Mouse (Mus musculus) limb, embryonic 14.5 days (tissue): ENCODE data around the gene Smap2. TPM values are rescaled to one million over a fixed set of nuclear protein-coding genes. Genes with fewer than 3 reads are reported as not detected.

Experiments used
- ATAC-seq: fragments of 200-750 bp; cut with Nextera tagmentation; 2 replicates; pipeline ENCODE4 v1.8.0; 2017; ENCODE audit warnings: low read depth, moderate number of reproducible peaks, moderate TSS enrichment; ENCODE audit not compliant: low FRiP score
- DNase-seq: peaks from one replicate; pipeline ENCODE4 v3.0.0-alpha.2; 2015; ENCODE audit warnings: low spot score
- H3K27ac ChIP-seq: fragments of 300-500 bp; sonication (generic); replicated peaks from 2 replicates; pipeline ENCODE4 v1.5.1; 2014; ENCODE audit warnings: low read depth, mild to moderate bottlenecking, low read length, moderate library complexity, mixed read lengths
- H3K27me3 ChIP-seq: fragments of 300-500 bp; sonication (generic); 2 replicates; pipeline ENCODE4 v1.6.1; 2014; ENCODE audit warnings: low read length, mixed read lengths; ENCODE audit not compliant: control insufficient read depth, insufficient read depth
- H3K36me3 ChIP-seq: fragments of 300-500 bp; sonication (generic); 2 replicates; pipeline ENCODE4 v1.6.1; 2014; ENCODE audit warnings: mild to moderate bottlenecking, low read length, moderate library complexity, mixed read lengths; ENCODE audit not compliant: control insufficient read depth, insufficient read depth
- H3K4me1 ChIP-seq: fragments of 300-500 bp; sonication (generic); 2 replicates; pipeline ENCODE4 v1.6.1; 2014; ENCODE audit warnings: antibody characterized with exemption, low read length, mixed read lengths; ENCODE audit not compliant: control insufficient read depth, insufficient read depth
- H3K4me2 ChIP-seq: fragments of 300-500 bp; sonication (generic); replicated peaks from 2 replicates; pipeline ENCODE4 v1.6.1; 2014; ENCODE audit warnings: low read depth, mild to moderate bottlenecking, low read length, moderate library complexity; ENCODE audit not compliant: severe bottlenecking
- H3K4me3 ChIP-seq: fragments of 300-500 bp; sonication (generic); replicated peaks from 2 replicates; pipeline ENCODE4 v1.5.1; 2014; ENCODE audit warnings: low read length
- H3K9ac ChIP-seq: fragments of 300-500 bp; sonication (generic); 2 replicates; pipeline ENCODE4 v1.6.1; 2014; ENCODE audit warnings: mild to moderate bottlenecking, low read depth, low read length, moderate library complexity; ENCODE audit not compliant: severe bottlenecking
- H3K9me3 ChIP-seq: fragments of 300-500 bp; sonication (generic); 2 replicates; pipeline ENCODE4 v1.6.1; 2016; ENCODE audit warnings: low read length; ENCODE audit not compliant: control insufficient read depth
- POLR2A ChIP-seq: fragments of 200-500 bp; IDR thresholded peaks from 2 replicates; pipeline ENCODE4 v1.8.0; 2012; ENCODE audit warnings: inconsistent platforms, mild to moderate bottlenecking, moderate library complexity, borderline replicate concordance; ENCODE audit not compliant: insufficient read depth, insufficient read length; ENCODE audit errors: extremely low read depth
- WGBS: fragments of 180-500 bp; shearing (Covaris S2); extraction: QIAGEN DNeasy Blood & Tissue Kit; methylation state at CpG from one replicate; pipeline ENCODE4 v1.1.7; 2014; 5-methylcytosine and 5-hydroxymethylcytosine counted together
- polyA plus RNA-seq, 2 experiments: library from polyadenylated mRNA; depleted of rRNA in 1 of 2; stranded (reverse) in 1 of 2; unstranded in 1 of 2; fragments of >200 nt; fragmentation: Nextera tagmentation in 1 of 2; extraction: Ambion mirVana in 1 of 2; gene quantifications; 2 replicates each; pipeline versions ENCODE4 v1.2.1 to v1.2.3; 2012 to 2014

Smap2 gene
- polyA plus RNA-seq, 2 experiments = 17.3 to 19.8 TPM

GRCm38 (mm10) chr4:121040323-121040722 is 23.3 kb upstream of the Smap2 start:
- Histone ChIP-seq H3K27ac (peak overlapping the region; percentile 86), H3K4me3 (peak overlapping the region; percentile 52), H3K4me2 (peak overlapping the region; percentile 67), H3K9me3 (no peaks in the 10 kb centered on the region), H3K27me3 (peaks cover 22% of the 10 kb centered on the region; the same call in 1 of the 2 replicates), H3K36me3 (peaks cover 16% of the 10 kb centered on the region), H3K4me1 (peaks cover 11% of the 10 kb centered on the region; the same call in 1 of the 2 replicates), H3K9ac (peak overlapping the region; percentile 78)
- DNase-seq = no peak
- 53% methylated on average over 14 of the region's 14 CpGs for WGBS
- no peak for TF ChIP-seq POLR2A
- ATAC-seq = no peak

DNA sequence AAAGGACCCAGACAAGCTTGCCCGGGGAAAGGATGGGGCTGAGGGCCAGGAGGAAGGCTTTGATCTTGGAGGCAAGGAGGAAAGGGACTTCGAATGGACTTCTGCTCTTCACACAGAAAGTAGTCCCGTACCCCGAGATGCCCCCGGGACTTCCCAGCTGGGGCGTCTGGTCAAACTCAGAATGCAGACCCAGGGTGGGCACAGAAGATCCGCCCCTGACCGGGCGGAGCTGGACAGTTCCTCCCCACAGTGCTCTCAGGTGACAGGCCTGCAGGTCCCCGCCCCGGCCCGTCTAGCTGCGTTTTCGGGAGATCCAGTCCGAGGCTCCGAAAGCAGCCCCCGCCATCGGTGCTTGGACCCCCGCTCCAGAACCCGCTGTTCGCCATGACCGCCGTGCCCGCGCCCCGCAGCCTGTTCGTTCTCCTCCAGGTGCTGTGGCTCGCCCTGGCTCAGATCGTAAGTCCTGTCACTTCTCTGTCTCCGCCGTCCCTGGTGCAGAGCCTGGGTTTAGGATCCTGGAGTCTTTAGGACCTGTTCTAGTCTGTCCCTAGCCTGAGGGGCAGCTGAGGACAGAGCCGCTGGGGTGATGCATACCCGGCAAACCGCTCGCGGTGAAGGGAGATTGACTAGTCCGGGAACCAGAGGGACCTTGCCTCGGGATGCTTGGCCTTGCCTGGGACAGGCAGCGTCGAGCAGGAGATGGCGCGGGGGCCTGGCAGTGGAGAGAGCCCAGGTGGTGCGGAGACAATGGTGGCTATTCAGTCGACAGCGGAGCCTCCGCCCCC is 22.5 kb upstream of the Smap2 start, which contains the start of gene Col9a2:
Col9a2 (plus strand) TSS at position 55 of the 785 bp plus-strand sequence.
- peak; percentile 25; the same call in 1 of the 2 replicates for ATAC-seq
- peak within 1 kb of the TSS; percentile 52 for H3K4me3 ChIP-seq
- H3K4me1 ChIP-seq = peaks cover 11% of the 10 kb centered on the region; the same call in 1 of the 2 replicates
- no peaks in the 10 kb centered on the region for H3K9me3 ChIP-seq
- H3K4me2 ChIP-seq = peak within 1 kb of the TSS; percentile 67
- DNase-seq = no peak
- peaks cover 16% of the 10 kb centered on the region for H3K36me3 ChIP-seq
- H3K9ac ChIP-seq = peak within 1 kb of the TSS; percentile 78
- H3K27me3 ChIP-seq = peaks cover 22% of the 10 kb centered on the region; the same call in 1 of the 2 replicates
- peak within 1 kb of the TSS; percentile 86 for H3K27ac ChIP-seq
- TF ChIP-seq POLR2A = no peak
- 2% methylated on average over 44 of the region's 46 CpGs for WGBS

- DNase-seq = no peak
- no peak overlapping the region for H3K27ac ChIP-seq
- no peaks in the 10 kb centered on the region for H3K9me3 ChIP-seq
- no peaks in the 10 kb centered on the region for H3K27me3 ChIP-seq
- H3K36me3 ChIP-seq = no peaks in the 10 kb centered on the region
- no peak overlapping the region for H3K9ac ChIP-seq
- H3K4me2 ChIP-seq = no peak overlapping the region
- WGBS = 77% methylated on average over 2 of the region's 2 CpGs
- H3K4me3 ChIP-seq = no peak overlapping the region
- no peak for TF ChIP-seq POLR2A
- ATAC-seq = no peak
- H3K4me1 ChIP-seq = no peaks in the 10 kb centered on the region
These were observed 16.0 kb upstream of the Smap2 start for GRCm38 (mm10) chr4:121033006-121033405.

DNA sequence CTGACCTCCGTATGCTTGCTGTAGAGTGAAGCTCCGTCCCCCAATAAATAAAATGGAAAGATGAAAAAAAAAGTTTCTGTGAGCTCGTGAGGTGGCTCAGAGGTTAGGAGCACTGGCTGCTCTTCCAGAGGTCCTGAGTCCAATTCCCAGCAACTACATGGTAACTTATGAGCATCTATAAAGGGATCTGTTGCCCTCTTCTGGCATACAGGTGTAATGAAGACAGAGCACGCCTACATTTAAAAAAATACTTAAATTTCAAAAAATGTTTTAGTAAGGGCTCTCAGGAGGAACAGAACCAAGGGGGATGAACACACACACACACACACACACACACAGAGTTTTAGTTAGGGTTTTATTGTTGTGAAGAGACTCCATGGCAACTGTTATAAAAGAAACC is 14.4 kb upstream of the Smap2 start:
- Histone ChIP-seq H3K9ac (no peak overlapping the region), H3K36me3 (no peaks in the 10 kb centered on the region), H3K4me1 (no peaks in the 10 kb centered on the region), H3K27ac (no peak overlapping the region), H3K4me3 (no peak overlapping the region), H3K9me3 (no peaks in the 10 kb centered on the region), H3K27me3 (no peaks in the 10 kb centered on the region), H3K4me2 (no peak overlapping the region)
- 55% methylated on average over 4 of the region's 4 CpGs for WGBS
- no peak for DNase-seq
- no peak for ATAC-seq
- TF ChIP-seq POLR2A = no peak

- Histone ChIP-seq H3K36me3 (no peaks in the 10 kb centered on the region), H3K27ac (no peak overlapping the region), H3K27me3 (no peaks in the 10 kb centered on the region), H3K4me1 (no peaks in the 10 kb centered on the region), H3K4me3 (no peak overlapping the region), H3K9ac (no peak overlapping the region), H3K4me2 (no peak overlapping the region), H3K9me3 (no peaks in the 10 kb centered on the region)
- DNase-seq = no peak
- TF ChIP-seq POLR2A = no peak
- WGBS = 72% methylated on average over 3 of the region's 3 CpGs
- ATAC-seq = no peak
These were observed 12.6 kb upstream of the Smap2 start for GRCm38 (mm10) chr4:121029632-121030031.
